Mouse (Mus musculus) lung, postnatal 10 days (tissue): ENCODE measurements around the gene Bbs4.
A peak's percentile ranks its signal among the peaks of the same experiment; 100 is the strongest.
"Not testable (repeated sequence)": the region's sequence is repeated elsewhere in the genome, so short reads cannot be mapped to it uniquely, and the experiment has no call there.

Experiments used
- DNase-seq: peaks from one replicate; pipeline ENCODE4 v3.0.0; 2021

Bbs4 gene

DNA sequence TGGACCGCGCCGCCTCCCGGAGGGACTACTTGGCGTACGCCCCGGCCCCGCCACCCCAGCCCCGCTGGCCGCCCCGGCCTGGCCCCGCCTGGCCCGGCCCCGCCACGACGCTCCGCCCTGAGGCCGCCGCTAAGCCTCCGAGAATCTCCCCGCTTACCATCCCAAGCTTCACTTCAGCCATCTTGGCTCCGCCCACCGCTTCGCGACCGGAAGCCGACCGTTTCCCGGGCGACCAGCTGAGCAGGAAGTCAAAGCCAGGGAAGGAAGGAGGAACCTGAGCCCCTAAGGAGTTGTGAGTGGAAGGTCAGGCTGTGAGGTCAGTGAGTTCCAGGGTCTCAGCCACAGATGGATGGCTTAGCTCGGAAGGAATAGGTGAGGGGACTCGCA, at the start of gene Bbs4:
Bbs4 (minus strand) TSS at position 256 of the 387 bp plus-strand sequence.
- peak; percentile 96 for DNase-seq

GRCm38 (mm10) chr9:59389086-59389485, 35.8 kb upstream of the Bbs4 start:
- DNase-seq: no peak

DNA sequence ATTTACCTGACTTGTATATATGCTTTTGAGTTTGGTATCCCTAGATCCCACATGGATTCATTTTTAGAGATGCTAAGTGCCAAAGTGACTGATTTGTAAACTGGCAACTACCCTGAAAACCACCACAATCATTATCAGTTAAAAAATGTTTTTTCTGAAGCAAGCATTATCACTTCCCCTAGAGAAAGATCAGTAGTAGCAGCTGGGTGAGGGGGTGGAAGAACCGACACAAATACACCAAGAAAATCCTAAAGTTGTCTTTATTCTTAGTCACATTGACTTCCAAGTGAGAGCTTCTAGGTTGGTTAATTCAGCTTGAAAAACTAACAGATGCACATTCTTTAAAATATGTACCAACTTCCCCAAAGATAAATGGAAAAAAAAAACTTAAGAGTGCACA, 35.0 kb upstream of the Bbs4 start:
- DNase-seq: no peak

DNA sequence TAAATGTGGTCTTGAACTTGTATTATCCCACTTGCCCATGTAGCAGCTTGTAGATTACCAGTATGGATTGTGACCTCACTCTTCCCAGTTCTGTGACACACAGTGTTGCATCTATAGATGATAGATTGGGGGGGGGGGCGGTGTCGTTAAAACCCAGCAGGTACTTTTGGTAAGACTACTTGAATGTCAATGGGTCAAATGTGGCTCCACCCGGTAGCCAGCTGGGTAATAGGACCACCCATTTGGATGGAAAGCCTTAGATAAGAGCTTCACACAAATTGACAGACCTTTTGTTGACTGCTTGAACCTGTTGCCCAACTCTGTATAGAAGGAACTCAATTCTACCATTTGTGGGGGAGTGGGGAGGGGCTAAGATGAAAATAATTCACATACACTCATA, 34.2 kb upstream of the Bbs4 start:
- DNase-seq: no peak

GRCm38 (mm10) chr9:59375626-59376025, 22.3 kb upstream of the Bbs4 start:
- no peak for DNase-seq

DNA sequence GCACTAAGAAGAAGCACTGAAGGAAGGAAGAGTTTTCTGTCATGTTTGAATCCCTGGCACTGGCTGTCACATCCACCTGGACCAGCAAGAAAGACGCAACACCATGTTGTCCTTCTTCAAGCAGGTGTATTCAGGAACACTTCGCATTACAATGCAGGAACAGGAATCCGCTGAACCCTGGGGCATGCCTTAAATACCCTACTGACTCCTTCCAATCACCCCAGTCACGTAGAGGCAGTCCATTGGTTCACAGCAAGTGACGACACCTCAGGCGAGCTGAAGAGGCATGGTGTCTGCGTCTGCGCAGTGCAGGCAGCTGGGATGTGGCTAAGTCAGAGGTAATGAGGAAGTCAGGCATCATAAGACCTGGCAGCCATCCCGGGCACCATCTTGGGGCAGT, 16.3 kb upstream of the Bbs4 start:
- DNase-seq: no peak

DNA sequence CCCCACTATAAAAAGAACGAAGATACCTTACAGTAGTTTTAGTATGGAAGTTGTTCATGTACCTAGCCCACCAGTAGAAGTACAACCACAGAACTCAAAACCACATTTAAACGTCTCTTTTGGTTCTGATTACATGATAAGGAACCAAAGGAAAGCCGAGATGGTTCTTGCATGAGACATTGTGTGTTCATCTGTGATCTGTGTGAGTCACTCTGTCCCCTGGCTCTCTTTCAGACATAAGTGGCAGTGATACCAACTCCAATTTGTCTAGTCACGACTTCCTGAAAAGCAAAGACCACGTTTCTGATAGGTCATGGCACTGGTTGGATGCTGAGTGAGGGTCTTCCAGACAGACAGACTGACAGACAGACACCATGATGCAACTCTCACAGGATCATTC, 15.9 kb upstream of the Bbs4 start:
- DNase-seq: no peak

DNA sequence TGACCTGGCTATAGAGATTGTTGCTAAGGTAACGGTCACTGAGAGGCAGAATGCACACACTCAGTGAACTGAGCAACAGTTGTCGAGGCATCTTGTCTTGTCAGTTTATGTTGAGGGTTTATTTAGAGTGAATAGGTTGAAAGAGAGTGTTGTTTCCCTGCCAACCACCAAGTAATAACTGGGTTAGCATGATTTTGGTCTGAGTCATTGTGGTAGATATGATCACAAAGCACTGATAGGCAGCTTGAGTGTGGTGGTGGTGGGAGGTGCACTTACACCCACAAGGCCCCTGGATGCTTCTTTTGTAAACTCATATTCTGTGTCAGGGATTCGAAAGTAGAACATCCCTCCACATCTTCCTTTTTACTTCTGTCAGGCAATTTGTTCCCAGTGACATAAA, 7.2 kb upstream of the Bbs4 start:
- not testable (repeated sequence) for DNase-seq

GRCm38 (mm10) chr9:59358041-59358440, 4.7 kb upstream of the Bbs4 start:
- DNase-seq: not testable (repeated sequence)

GRCm38 (mm10) chr9:59352586-59353252, 589 bp downstream of the Bbs4 start:
- no peak for DNase-seq

DNA sequence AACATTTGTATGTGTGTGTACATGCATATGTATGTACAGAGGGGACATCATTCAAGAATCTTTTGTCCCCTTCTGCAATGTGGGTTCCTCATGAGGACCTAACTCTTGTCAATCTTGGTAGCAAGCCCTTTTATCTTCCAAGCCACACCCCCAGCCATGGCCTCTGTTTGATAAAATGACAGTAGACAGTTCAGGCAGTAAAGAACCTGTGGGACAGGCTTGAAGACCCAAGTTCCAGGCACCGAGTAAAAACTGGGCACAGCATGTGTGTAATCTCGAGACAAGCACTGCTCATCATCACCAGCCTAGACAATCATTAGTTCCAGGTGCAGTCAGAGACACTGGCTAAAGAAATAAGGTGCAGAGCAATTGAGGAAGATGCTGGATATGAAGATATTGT, 7.1 kb downstream of the Bbs4 start:
- DNase-seq: no peak

DNA sequence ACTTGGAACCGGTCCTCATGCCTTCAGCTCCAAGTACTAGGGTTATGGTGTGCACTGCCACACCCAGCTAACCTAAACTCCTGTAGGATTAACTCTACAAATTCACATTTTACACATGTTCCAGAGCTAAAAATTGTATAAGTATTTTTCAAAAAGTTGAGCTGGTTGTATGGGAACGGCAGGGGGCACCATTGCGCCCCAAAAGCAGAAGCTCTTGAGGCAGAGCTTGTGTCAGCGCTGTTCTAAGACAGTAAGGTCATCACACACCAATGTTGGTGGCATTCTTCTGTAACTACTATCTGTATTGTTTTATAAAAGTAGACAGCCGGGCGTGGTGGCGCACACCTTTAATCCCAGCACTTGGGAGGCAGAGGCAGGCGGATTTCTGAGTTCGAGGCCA, 13.3 kb downstream of the Bbs4 start:
- peak; percentile 14 for DNase-seq

DNA sequence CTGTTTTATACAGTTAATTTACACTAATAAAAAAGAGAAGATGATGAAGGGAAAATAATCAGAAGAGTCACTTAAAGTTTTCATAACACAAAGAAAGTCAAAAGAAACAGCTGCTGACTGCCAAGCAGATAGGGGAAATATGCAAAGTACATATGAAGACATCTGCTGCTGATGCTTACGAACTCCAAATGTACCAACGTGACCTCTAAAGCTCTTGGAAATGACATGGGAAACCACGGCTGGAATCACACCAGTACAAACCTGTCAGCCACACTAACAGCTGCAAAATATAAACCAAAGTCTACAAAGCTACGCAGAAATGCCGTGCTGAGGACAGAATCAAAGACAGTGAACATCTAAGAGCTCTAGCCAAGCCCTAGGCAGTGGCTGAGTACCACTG, 14.2 kb downstream of the Bbs4 start:
- DNase-seq: peak; percentile 7

GRCm38 (mm10) chr9:59338411-59338810, 14.9 kb downstream of the Bbs4 start:
- no peak for DNase-seq

- DNase-seq: no peak
Measured at GRCm38 (mm10) chr9:59337889-59338288, 15.4 kb downstream of the Bbs4 start.

GRCm38 (mm10) chr9:59336539-59336938, 16.8 kb downstream of the Bbs4 start:
- DNase-seq: no peak

- no peak for DNase-seq
Measured at GRCm38 (mm10) chr9:59330055-59330454, 23.3 kb downstream of the Bbs4 start.

GRCm38 (mm10) chr9:59324351-59324750, 29.0 kb downstream of the Bbs4 start:
- no peak for DNase-seq

- DNase-seq: no peak
Measured at GRCm38 (mm10) chr9:59316206-59316605, 37.1 kb downstream of the Bbs4 start.

DNA sequence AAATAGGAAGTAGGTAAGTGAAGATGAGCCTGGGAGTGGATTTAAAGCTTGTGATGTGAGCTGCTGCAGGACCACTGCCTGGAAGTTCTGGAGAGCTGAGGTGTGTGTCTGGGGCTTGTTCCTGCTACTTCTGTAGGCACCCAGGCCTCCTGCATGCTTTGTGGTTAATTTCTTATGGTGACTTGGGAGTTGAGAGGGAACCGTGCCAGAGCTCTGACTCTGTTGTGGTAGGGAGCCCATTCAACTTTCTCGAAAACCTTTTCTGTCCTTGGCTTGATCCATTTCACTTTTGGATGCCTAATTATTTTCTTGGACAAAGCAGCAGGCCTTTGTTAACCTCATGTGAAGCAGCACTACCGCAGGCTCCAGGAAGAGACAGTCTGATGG, 42.0 kb downstream of the Bbs4 start:
- no peak for DNase-seq

GRCm38 (mm10) chr9:59310582-59311283, 42.6 kb downstream of the Bbs4 start:
- no peak for DNase-seq

- no peak for DNase-seq
Measured at GRCm38 (mm10) chr9:59307890-59308289, 45.4 kb downstream of the Bbs4 start.

GRCm38 (mm10) chr9:59296419-59296818, 56.9 kb downstream of the Bbs4 start:
- no peak for DNase-seq

DNA sequence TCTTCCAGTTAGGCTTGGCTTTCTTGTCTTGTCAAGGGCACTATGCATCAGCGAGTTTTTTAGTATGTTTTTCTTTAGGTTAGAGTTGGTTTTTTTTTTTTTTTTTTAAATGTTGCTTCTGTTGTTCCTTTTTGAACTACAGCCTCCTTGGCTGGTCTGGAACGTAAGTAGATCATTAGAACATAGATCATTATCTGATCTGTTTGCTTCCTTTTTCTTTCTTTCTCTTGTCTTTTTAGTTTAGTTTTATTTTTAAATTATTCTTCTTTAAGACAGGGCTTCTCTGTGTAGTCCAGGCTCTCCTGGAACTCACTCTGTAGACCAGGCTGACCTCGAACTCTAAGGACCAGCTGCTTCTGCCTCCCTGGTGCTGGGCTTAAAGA, 60.8 kb downstream of the Bbs4 start:
- DNase-seq: no peak
